Mouse (Mus musculus): Measurements from ENCODE around the gene Prrg3. TPM values are rescaled to one million over a fixed set of nuclear protein-coding genes. Genes with fewer than 3 reads are reported as not detected.

The Prrg3 gene
- polyA plus RNA-seq, 1 experiment from 2014 or later = 25.3 TPM

DNA sequence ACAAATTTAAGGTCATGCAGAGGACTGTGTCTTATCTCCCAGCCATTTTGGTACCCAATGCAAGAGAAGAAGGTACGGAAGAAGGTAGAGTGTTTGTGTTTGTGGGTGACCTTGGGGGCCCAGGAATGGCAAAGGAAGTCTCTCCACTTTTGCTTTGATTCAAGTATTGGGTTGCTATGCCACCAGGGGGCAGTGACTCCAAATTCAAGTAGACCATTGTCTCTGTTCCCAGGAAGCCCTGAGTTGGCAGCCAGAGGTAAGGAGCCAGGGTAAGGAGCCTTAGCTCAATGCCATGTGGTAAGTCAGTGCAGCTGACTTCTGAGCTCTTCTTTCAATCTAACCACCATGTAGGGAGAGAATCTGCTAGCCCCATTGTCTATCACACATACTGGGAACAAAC, 21.4 kb downstream of the Prrg3 start:
- no peaks in the 10 kb centered on the region for H3K36me3 ChIP-seq
- H3K4me3 ChIP-seq = no peak overlapping the region
- no peak overlapping the region for H3K4me2 ChIP-seq
- no peak overlapping the region for H3K9ac ChIP-seq
- H3K27ac ChIP-seq = no peak overlapping the region
- WGBS = 59% methylated on average over 1 of the region's 1 CpGs
- H3K4me1 ChIP-seq = no peaks in the 10 kb centered on the region
- no peak for ATAC-seq (ENCODE audit: borderline replicate concordance, extremely low read depth, low FRiP score, low TSS enrichment)
- H3K9me3 ChIP-seq = no peaks in the 10 kb centered on the region
- no peaks in the 10 kb centered on the region for H3K27me3 ChIP-seq

DNA sequence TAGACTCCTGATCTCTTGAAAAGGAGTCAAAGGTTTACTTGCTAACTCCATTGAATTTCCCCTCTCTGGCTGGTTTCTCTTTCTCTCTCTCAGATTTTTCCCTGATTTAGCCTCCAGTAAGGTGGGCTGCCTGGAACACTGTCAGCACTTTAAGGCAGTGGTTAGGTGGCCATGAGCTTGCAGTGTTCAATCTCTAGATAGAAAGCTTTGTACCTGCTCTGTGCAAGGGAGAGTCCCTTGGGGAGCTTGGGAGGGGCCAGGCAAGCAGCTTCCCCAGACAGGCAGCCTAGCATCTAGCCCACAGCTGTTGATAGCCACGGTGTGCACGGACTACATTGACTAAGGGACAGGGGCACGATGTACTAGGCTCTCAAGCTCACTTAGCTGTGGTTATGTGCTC, 29.1 kb downstream of the Prrg3 start, which contains the start of gene Cnga2:
Gene Cnga2 (plus strand): TSS at position 301 of the 400 bp plus-strand sequence.
- Histone ChIP-seq H3K4me2 (no peak within 1 kb of the TSS), H3K36me3 (no peaks in the 10 kb centered on the region), H3K27me3 (no peaks in the 10 kb centered on the region), H3K4me3 (no peak within 1 kb of the TSS), H3K4me1 (no peaks in the 10 kb centered on the region), H3K27ac (no peak within 1 kb of the TSS), H3K9me3 (no peaks in the 10 kb centered on the region), H3K9ac (no peak within 1 kb of the TSS)
- ATAC-seq (ENCODE audit: borderline replicate concordance, extremely low read depth, low FRiP score, low TSS enrichment) = no peak
- WGBS = 65% methylated on average over 3 of the region's 3 CpGs

DNA sequence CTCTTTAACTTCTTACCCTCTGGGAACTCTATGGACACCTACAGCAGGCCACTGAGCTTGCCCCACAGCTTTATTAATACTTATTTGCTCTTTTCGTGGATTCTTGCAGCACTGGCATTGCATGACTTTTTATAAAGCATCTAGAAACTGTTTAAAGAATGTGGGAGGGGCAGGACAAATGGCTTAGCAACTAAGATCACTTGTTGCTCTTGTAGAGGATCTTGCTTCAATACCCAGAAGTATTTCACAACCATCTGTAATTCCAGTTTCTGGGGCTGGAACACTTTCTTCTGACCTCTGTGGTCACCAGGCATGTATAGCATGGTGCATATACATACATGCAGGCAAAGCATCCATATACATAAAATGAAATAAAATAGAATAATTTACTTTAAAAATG, 33.5 kb downstream of the Prrg3 start:
- Histone ChIP-seq H3K9ac (no peak overlapping the region), H3K36me3 (no peaks in the 10 kb centered on the region), H3K27me3 (no peaks in the 10 kb centered on the region), H3K4me2 (no peak overlapping the region), H3K9me3 (no peaks in the 10 kb centered on the region), H3K4me1 (no peaks in the 10 kb centered on the region), H3K27ac (no peak overlapping the region), H3K4me3 (no peak overlapping the region)
- no peak for ATAC-seq (ENCODE audit: borderline replicate concordance, extremely low read depth, low FRiP score, low TSS enrichment)
- WGBS = 25% methylated on average over 1 of the region's 1 CpGs

DNA sequence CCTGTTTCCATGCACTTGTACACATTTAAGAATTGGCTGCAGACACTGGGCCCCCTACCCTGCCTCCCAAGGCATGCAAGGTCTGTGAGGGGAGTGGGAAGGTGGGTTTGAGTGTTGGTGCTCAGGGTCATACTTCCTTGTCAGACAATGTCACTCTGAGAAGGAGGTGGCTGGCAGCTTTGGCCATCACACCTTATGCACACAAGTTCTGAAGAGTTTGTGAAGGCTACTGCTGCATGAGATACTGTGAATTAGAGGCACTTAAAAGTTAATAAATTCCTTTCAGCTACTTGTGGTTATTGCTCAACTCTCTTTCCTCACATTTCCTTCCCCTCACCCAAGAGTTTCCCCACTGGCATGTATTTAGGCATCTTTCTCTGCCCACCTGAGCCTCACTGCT, 47.5 kb downstream of the Prrg3 start:
- Histone ChIP-seq H3K36me3 (no peaks in the 10 kb centered on the region), H3K27ac (peak overlapping the region; percentile 59), H3K4me2 (no peak overlapping the region), H3K4me1 (no peaks in the 10 kb centered on the region), H3K9ac (no peak overlapping the region), H3K27me3 (no peaks in the 10 kb centered on the region), H3K4me3 (no peak overlapping the region), H3K9me3 (no peaks in the 10 kb centered on the region)
- ATAC-seq (ENCODE audit: borderline replicate concordance, extremely low read depth, low FRiP score, low TSS enrichment) = peak; percentile 72

DNA sequence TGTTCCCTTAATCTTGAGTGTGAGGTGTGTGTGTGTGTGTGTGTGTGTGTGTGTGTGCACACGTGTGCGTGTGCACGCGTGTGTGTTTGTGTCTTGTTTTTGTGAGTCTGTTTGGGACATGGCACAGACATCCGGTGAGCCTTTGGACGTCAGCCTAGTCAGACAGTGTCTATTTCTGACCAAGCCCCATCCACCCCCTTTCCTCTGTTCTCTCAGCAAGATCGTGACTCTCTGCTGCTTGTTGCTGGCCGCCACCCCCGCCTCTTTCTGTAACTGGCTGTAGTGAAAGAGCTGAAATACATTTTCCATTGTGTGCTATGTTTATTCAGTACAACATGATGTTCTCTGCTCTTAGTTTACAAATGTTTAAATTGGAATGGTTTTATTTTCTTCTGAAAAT, 49.8 kb downstream of the Prrg3 start:
- 52% methylated on average over 9 of the region's 9 CpGs for WGBS

DNA sequence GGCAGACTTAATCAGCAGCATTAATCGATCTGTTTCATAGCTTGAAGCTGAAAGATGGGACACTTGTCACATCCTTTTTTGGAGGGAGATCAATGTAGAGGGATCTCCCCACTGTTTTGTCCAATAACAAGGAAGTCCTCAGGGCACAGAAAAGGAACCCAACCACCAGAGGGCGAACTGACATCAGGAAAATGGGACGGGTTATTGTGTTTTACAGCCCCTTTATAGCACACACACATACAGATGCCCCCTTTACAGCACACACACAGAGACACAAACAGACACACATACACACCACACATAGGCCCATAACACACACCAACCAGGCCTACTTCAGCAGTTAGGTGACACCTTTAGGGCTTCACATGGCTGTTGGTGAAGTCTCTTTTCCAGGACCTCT, 50.4 kb downstream of the Prrg3 start:
- no peak for ATAC-seq (ENCODE audit: borderline replicate concordance, extremely low read depth, low FRiP score, low TSS enrichment)
- Histone ChIP-seq H3K27ac (no peak overlapping the region; the same call in 1 of the 2 replicates), H3K9ac (no peak overlapping the region), H3K4me1 (no peaks in the 10 kb centered on the region), H3K36me3 (no peaks in the 10 kb centered on the region), H3K27me3 (no peaks in the 10 kb centered on the region), H3K4me2 (no peak overlapping the region), H3K4me3 (no peak overlapping the region), H3K9me3 (no peaks in the 10 kb centered on the region)
- 31% methylated on average over 3 of the region's 3 CpGs for whole genome bisulfite sequencing

More for the DNA sequence above, 49.8 kb downstream of the Prrg3 start:
- Histone ChIP-seq H3K9ac (no peak overlapping the region), H3K9me3 (no peaks in the 10 kb centered on the region), H3K36me3 (no peaks in the 10 kb centered on the region), H3K4me2 (no peak overlapping the region), H3K27ac (peak overlapping the region; percentile 55), H3K4me1 (no peaks in the 10 kb centered on the region), H3K27me3 (no peaks in the 10 kb centered on the region), H3K4me3 (no peak overlapping the region)
- ATAC-seq (ENCODE audit: borderline replicate concordance, extremely low read depth, low FRiP score, low TSS enrichment) = peak; percentile 64; the same call in 1 of the 2 replicates

DNA sequence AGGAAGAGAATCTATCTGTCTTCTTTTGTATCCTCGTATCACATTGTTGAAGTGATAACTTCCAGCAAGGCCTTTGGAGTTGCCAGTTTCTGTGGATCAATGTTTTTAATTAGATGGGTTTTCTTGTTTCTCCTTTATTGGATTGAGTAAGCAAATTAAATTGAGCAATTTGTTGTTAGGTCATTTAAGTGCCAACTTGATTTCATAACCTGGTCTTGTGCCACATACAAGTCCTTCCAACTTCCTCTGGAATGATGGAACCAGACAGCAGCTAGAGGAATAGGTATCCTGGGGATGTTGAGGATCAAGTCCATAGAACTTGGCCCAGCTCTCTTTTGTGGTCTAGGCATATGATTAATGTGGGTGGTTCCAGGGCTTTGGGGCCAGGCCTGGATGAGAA, 59.8 kb downstream of the Prrg3 start:
- Histone ChIP-seq H3K36me3 (no peaks in the 10 kb centered on the region), H3K4me2 (no peak overlapping the region), H3K9me3 (no peaks in the 10 kb centered on the region), H3K4me1 (no peaks in the 10 kb centered on the region), H3K4me3 (no peak overlapping the region), H3K27me3 (no peaks in the 10 kb centered on the region), H3K27ac (no peak overlapping the region), H3K9ac (no peak overlapping the region)
- WGBS = 78% methylated on average over 1 of the region's 1 CpGs
- no peak for ATAC-seq (ENCODE audit: borderline replicate concordance, extremely low read depth, low FRiP score, low TSS enrichment)

Other genes starting within 250 kb of the Prrg3 start
- 44.9 and 50.0 TPM in 2 replicates for gene Vma21, start 146.7 kb upstream of the Prrg3 start, polyA plus RNA-seq (2015; fragmentation: Nextera tagmentation; extraction: Ambion mirVana)
- not detected in 2 replicates for gene Gm1141, start 41.6 kb upstream of the Prrg3 start, polyA plus RNA-seq (2015; fragmentation: Nextera tagmentation; extraction: Ambion mirVana)
- gene Fate1, start 10.4 kb downstream of the Prrg3 start, polyA plus RNA-seq (2015; fragmentation: Nextera tagmentation; extraction: Ambion mirVana) = 0.16 and 0.36 TPM in 2 replicates
- 0.14 and 0.18 TPM in 2 replicates for gene Cnga2, start 29.2 kb downstream of the Prrg3 start, polyA plus RNA-seq (2015; fragmentation: Nextera tagmentation; extraction: Ambion mirVana)

All from lung, embryonic 15.5 days (tissue).